Mouse (Mus musculus) Patski (cell line): ENCODE data around the gene Ncl. TPM values are rescaled to one million over a fixed set of nuclear protein-coding genes. Genes with fewer than 3 reads are reported as not detected.

Experiments used
- ATAC-seq: fragments of 100-300 bp; one replicate; pipeline ENCODE4 v1.8.0; 2021
- CTCF ChIA-PET: fragments of 350-600 bp; sonication (Branson Sonifier 250); formaldehyde crosslinking; loops from one replicate; lab custom pipeline; 2022; ENCODE audit warnings: inconsistent platforms; lab: Charles Lee
- POLR2A ChIA-PET: fragments of 350-600 bp; sonication (Branson Sonifier 250); formaldehyde crosslinking; loops from one replicate; lab custom pipeline; 2022; ENCODE audit warnings: antibody characterized with exemption, inconsistent platforms; lab: Charles Lee
- DNase-seq: peaks from one replicate; pipeline ENCODE4 v3.0.0-alpha.2; 2011; ENCODE audit warnings: low read depth, low spot score
- H3K27me3 ChIP-seq: fragments of 371-371 bp; one replicate; pipeline ENCODE4 v1.5.1; 2021
- CTCF ChIP-seq: fragments of 100-300 bp; IDR thresholded peaks from one replicate; pipeline ENCODE4 v1.5.1; 2021
- in situ Hi-C: fragments of 300-500 bp; cut with MboI; formaldehyde crosslinking; loops from 3 replicates; pipeline ENCODE4 v1.11.1; 2018; ENCODE audit warnings: low pct_unique_long_range_greater_than_20kb, mixed read lengths
- polyA plus RNA-seq: library from polyadenylated mRNA; unstranded; gene quantifications from one replicate; pipeline ENCODE4 v1.2.3, GENCODE M21; 2021

The Ncl gene
- polyA plus RNA-seq, result 419 TPM

- H3K27me3 ChIP-seq, result no peaks in the 10 kb centered on the region
- CTCF ChIA-PET, result interaction anchor here (0.8 kb wide), 1 partner anchor 71 kb away, joined by 3 read pairs; no protein-coding TSS in a partner anchor
- no peak for TF ChIP-seq CTCF
- POLR2A ChIA-PET, result interaction anchor here (1.1 kb wide), 1 partner anchor 20 kb away, joined by 3 read pairs; no protein-coding TSS in a partner anchor
- ATAC-seq (peak; percentile 96), DNase-seq (peak; percentile 88)
- in situ Hi-C loops, result no loop called here
These were observed at the start of gene Ncl for GRCm38 (mm10) chr1:86358906-86359797. Ncl (minus strand) TSS chr1:86359400.

- TF ChIP-seq CTCF, result no peak
- ATAC-seq (no peak), DNase-seq (no peak)
- CTCF ChIA-PET, result interaction anchor here (0.8 kb wide), 1 partner anchor 22 kb away, joined by 3 read pairs; no protein-coding TSS in a partner anchor
- in situ Hi-C loops, result no loop called here
- POLR2A ChIA-PET, result no interaction called here
- no peaks in the 10 kb centered on the region for H3K27me3 ChIP-seq
These were observed 49.3 kb upstream of the Ncl start for GRCm38 (mm10) chr1:86408515-86408914.

- no peaks in the 10 kb centered on the region for H3K27me3 ChIP-seq
- DNase-seq (no peak), ATAC-seq (no peak)
- TF ChIP-seq CTCF, result no peak
- CTCF ChIA-PET, result interaction anchor here (1.9 kb wide), 1 partner anchor 9 kb away, joined by 8 read pairs; no protein-coding TSS in a partner anchor
- in situ Hi-C loops, result no loop called here
- POLR2A ChIA-PET, result no interaction called here
These were observed 47.7 kb upstream of the Ncl start for GRCm38 (mm10) chr1:86406914-86407313.

GRCm38 (mm10) chr1:86406313-86406712, 47.1 kb upstream of the Ncl start:
- ATAC-seq (no peak), DNase-seq (no peak)
- in situ Hi-C loops, result no loop called here
- ChIA-PET POLR2A (no interaction called here), CTCF (interaction anchor here (1.1 to 1.9 kb wide), 6 partner anchors 10 to 24 kb away, joined by 3 to 8 read pairs (median 4); no protein-coding TSS in a partner anchor)
- H3K27me3 ChIP-seq, result no peaks in the 10 kb centered on the region
- no peak for TF ChIP-seq CTCF

- ATAC-seq (no peak), DNase-seq (no peak)
- peak; percentile 77 for TF ChIP-seq CTCF
- CTCF ChIA-PET, result interaction anchor here (1.5 kb wide), 1 partner anchor 16 kb away, joined by 3 read pairs; no protein-coding TSS in a partner anchor
- POLR2A ChIA-PET, result no interaction called here
- H3K27me3 ChIP-seq, result no peaks in the 10 kb centered on the region
- in situ Hi-C loops, result no loop called here
These were observed 45.6 kb upstream of the Ncl start for GRCm38 (mm10) chr1:86404834-86405233.

- no peaks in the 10 kb centered on the region for H3K27me3 ChIP-seq
- TF ChIP-seq CTCF, result no peak
- DNase-seq (no peak), ATAC-seq (no peak)
- in situ Hi-C loops, result no loop called here
- ChIA-PET POLR2A (no interaction called here), CTCF (interaction anchor here (0.9 to 1.8 kb wide), 3 partner anchors 9 to 30 kb away, joined by 3 to 4 read pairs (median 4); no protein-coding TSS in a partner anchor)
These were observed 41.0 kb upstream of the Ncl start for GRCm38 (mm10) chr1:86400096-86400754.

- no peak for TF ChIP-seq CTCF
- no peaks in the 10 kb centered on the region for H3K27me3 ChIP-seq
- in situ Hi-C loops, result no loop called here
- POLR2A ChIA-PET, result no interaction called here
- DNase-seq (no peak), ATAC-seq (no peak)
- CTCF ChIA-PET, result interaction anchor here (0.9 to 1.3 kb wide), 2 partner anchors 11 to 31 kb away, joined by 3 to 4 read pairs; no protein-coding TSS in a partner anchor
These were observed 40.1 kb upstream of the Ncl start for GRCm38 (mm10) chr1:86399322-86399721.

- ChIA-PET POLR2A (no interaction called here), CTCF (interaction anchor here (1.3 to 1.9 kb wide), 3 partner anchors 9 to 32 kb away, joined by 3 to 11 read pairs (median 3); no protein-coding TSS in a partner anchor)
- in situ Hi-C loops, result no loop called here
- ATAC-seq (no peak), DNase-seq (no peak)
- no peak for TF ChIP-seq CTCF
- no peaks in the 10 kb centered on the region for H3K27me3 ChIP-seq
These were observed 39.0 kb upstream of the Ncl start for GRCm38 (mm10) chr1:86398222-86398621.

- in situ Hi-C loops, result no loop called here
- TF ChIP-seq CTCF, result no peak
- ChIA-PET POLR2A (no interaction called here), CTCF (interaction anchor here (1.3 to 1.9 kb wide), 3 partner anchors 9 to 32 kb away, joined by 3 to 11 read pairs (median 3); no protein-coding TSS in a partner anchor)
- H3K27me3 ChIP-seq, result no peaks in the 10 kb centered on the region
- DNase-seq, result no peak
- no peak for ATAC-seq
These were observed 38.4 kb upstream of the Ncl start for GRCm38 (mm10) chr1:86397621-86398020.

GRCm38 (mm10) chr1:86395897-86396296, 36.7 kb upstream of the Ncl start:
- ATAC-seq (no peak), DNase-seq (no peak)
- ChIA-PET POLR2A (no interaction called here), CTCF (interaction anchor here (1.0 to 1.2 kb wide), 2 partner anchors 10 to 22 kb away, joined by 4 read pairs; no protein-coding TSS in a partner anchor)
- in situ Hi-C loops, result no loop called here
- peak; percentile 52 for TF ChIP-seq CTCF
- no peaks in the 10 kb centered on the region for H3K27me3 ChIP-seq
